Mouse (Mus musculus): ENCODE data around the gene Tut7.

DNA sequence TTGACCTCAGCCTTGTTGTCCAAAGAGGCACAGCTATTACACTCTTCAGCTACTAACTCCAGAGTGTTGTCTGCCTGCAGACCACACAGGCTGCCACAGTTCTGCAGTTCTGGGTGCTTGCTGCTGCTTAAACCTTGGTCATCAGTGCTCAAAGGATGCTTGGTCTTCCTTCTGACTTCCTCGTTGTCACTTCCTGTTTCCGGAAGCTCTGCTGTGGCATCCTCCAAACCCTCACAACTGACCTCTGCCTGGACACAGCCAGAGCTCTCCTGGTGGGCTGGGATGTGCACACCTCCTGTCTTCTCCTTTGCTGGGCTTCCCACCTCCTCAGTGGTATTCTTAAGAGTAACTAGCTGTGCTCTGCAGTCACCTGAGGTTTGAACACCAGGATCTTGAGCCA is 22.9 kb downstream of the Tut7 start:
- TF ChIP-seq CTCF (IDR thresholded peaks at IDR 0.05) (no peak), EP300 (IDR thresholded peaks at IDR 0.05) (no peak)

Data from lung, postnatal 0 days (tissue).